Mouse (Mus musculus) ovary, adult 2 months (tissue): ENCODE measurements around the gene Shd. TPM values are rescaled to one million over a fixed set of nuclear protein-coding genes. Genes with fewer than 3 reads are reported as not detected.

Source experiments
- polyA plus RNA-seq: library from polyadenylated mRNA; depleted of rRNA; stranded (reverse); fragments of >200 nt; gene quantifications from 2 replicates; pipeline ENCODE4 v1.2.3, GENCODE M21; 2012; rRNA removed

Shd gene
- 5.9 and 7.1 TPM in 2 replicates for polyA plus RNA-seq

GRCm38 (mm10) chr17:55969966-55970891 lies at the start of gene Shd:
Gene Shd, plus strand, starts transcription at chr17:55970467.

DNA sequence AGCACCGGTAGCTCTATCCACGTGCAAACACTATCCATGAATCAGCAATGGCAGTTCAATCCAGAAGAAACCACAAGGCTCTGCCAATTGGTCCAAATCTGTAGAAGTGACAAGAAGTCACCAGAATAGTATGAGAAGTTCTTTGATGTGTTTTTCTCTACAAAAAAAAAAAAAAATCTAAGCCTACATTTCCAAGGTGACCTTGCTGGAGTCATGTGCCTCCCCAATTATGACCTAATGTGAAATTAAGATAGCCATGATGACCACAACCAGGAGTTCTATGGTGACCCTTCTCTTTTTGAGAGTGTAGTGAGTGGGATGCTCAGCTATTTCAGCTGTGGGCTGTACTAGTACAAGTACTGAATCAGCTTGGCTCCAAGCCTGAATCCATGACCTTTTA lies 20.9 kb upstream of the Shd start, which contains the start of gene Zfp119b:
Gene Zfp119b, minus strand, starts transcription at position 101 of the 400 bp plus-strand sequence.

GRCm38 (mm10) chr17:55952447-55953027 lies 17.7 kb upstream of the Shd start, which contains the start of gene Ebi3:
Gene Ebi3, plus strand, starts transcription at chr17:55952640.

DNA sequence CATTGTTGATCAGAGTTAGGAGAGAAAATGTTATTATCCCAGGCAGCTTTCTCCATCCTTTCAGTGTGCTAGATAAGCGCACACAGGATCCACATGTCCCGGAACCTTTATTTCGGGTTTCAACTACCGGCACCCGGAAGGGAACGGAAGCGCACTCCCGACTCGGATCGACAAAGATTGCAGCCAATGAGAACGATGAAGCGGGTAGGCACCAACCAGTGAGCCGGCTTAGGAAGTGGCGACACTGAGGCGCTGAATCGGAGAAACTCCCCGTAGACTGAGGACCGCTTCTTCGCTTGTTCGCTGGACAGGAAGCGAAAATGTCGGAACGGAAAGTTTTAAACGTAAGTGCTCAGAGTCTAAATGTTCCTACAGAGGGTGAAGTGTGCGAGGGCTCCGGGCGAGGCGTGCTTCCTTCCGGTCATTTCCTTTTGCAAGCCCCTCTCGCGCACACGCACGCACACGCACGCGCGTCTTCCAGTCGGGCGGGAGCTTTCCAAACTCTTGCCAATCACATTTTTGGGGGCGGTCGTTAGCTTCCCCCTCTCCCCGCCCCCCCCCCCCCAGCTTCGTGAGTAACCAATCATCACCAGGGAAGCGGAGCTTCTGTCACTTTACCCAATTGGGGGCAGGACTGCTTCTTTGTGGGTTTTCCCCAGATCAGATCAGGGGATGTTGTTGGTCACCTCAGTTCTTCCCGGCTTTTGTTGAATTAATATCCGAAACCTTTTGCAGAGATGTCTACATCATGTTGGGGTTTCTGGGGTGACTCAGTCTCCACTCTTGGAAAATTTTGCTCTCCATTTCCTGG lies 11.1 kb upstream of the Shd start, which contains the start of gene Yju2:
Gene Yju2, plus strand, starts transcription at position 182 of the 811 bp plus-strand sequence.

GRCm38 (mm10) chr17:55986030-55986961 lies 16.0 kb downstream of the Shd start, which contains the start of gene Fsd1:
Gene Fsd1, plus strand, starts transcription at chr17:55986509.

DNA sequence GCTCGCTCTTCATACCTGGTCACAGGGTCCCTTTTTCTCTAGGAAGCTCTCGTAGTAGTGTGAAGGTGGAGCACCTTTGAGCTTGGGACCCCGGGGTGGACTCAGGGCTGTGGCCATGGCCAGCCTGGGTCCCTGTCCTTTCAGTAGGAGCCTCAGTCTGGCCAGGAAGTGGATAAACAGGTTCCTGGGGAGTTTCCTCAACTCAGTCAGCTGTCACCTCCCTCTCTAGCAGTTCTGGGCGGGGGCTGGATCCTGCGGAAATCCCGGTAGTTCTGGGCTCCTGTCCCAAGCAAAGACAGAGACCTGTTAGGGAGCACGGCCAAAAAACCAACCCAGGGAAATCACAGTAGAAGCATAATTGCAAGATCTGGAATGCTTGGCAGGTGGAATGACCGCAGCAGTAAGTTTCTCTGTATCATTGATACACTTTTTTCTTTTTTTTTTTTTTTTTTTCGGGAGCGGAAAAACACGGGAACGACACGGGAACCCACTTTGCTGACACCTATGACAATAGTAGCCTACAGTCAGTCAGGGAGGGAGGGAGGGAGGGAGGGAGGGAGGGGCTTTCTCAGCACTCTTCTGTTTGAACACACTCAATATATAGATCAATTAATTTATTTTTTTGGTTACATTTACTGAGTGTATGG lies 35.3 kb downstream of the Shd start, which contains the start of the genes Stap2 and Mpnd:
Gene Stap2, minus strand, starts transcription at position 170 of the 647 bp plus-strand sequence.
Gene Mpnd, plus strand, starts transcription at position 297 of the 647 bp plus-strand sequence.

Other genes starting within 250 kb of the Shd start
- 0.35 and 0.36 TPM in 2 replicates for gene Adgre4, start 220.5 kb upstream of the Shd start, polyA plus RNA-seq
- gene Zfp119a, start 91.5 kb upstream of the Shd start, polyA plus RNA-seq = 0.17 and 0.26 TPM in 2 replicates
- gene Zfp959, start 78.4 kb upstream of the Shd start, polyA plus RNA-seq = 0.54 and 1.1 TPM in 2 replicates
- gene Zfp119b, start 21.0 kb upstream of the Shd start, polyA plus RNA-seq = 0.09 and 0.15 TPM in 2 replicates
- gene Ebi3, start 17.8 kb upstream of the Shd start, polyA plus RNA-seq = 5.9 and 6.5 TPM in 2 replicates
- 12.5 and 12.9 TPM in 2 replicates for gene Yju2, start 11.4 kb upstream of the Shd start, polyA plus RNA-seq
- gene Fsd1, start 16.0 kb downstream of the Shd start, polyA plus RNA-seq = 4.5 and 4.8 TPM in 2 replicates
- gene Stap2, start 35.1 kb downstream of the Shd start, polyA plus RNA-seq = 19.2 and 21.4 TPM in 2 replicates
- gene Mpnd, start 35.2 kb downstream of the Shd start, polyA plus RNA-seq = 270 and 333 TPM in 2 replicates
- 126 and 128 TPM in 2 replicates for gene Sh3gl1, start 66.2 kb downstream of the Shd start, polyA plus RNA-seq
- 7.5 and 9.6 TPM in 2 replicates for gene Chaf1a, start 70.0 kb downstream of the Shd start, polyA plus RNA-seq
- gene Ubxn6, start 104.6 kb downstream of the Shd start, polyA plus RNA-seq = 58.5 and 83.0 TPM in 2 replicates
- 52.3 and 75.6 TPM in 2 replicates for gene Hdgfl2, start 109.2 kb downstream of the Shd start, polyA plus RNA-seq
- 206 and 215 TPM in 2 replicates for gene Plin4, start 139.3 kb downstream of the Shd start, polyA plus RNA-seq
- 19.0 and 42.0 TPM in 2 replicates for gene Plin5, start 147.1 kb downstream of the Shd start, polyA plus RNA-seq
- gene Lrg1, start 151.5 kb downstream of the Shd start, polyA plus RNA-seq = 76.6 and 100 TPM in 2 replicates
- 15.5 and 19.9 TPM in 2 replicates for gene Sema6b, start 169.9 kb downstream of the Shd start, polyA plus RNA-seq
- 9.7 and 10.3 TPM in 2 replicates for gene Tnfaip8l1, start 192.0 kb downstream of the Shd start, polyA plus RNA-seq
- 124 and 131 TPM in 2 replicates for gene Mydgf, start 213.5 kb downstream of the Shd start, polyA plus RNA-seq
- gene Dpp9, start 248.4 kb downstream of the Shd start, polyA plus RNA-seq = 58.6 and 59.5 TPM in 2 replicates